Mouse (Mus musculus) ES-Bruce4 (cell line): ENCODE data around the gene Ica1.

Source experiments
- CTCF ChIP-seq: IDR thresholded peaks from one replicate; pipeline ENCODE4 v1.8.1; 2011; ENCODE audit warnings: low read depth, low read length
- EP300 ChIP-seq: IDR thresholded peaks from 2 replicates; pipeline ENCODE4 v1.6.1; 2011; ENCODE audit warnings: low read depth, low read length; ENCODE audit not compliant: insufficient read depth

DNA sequence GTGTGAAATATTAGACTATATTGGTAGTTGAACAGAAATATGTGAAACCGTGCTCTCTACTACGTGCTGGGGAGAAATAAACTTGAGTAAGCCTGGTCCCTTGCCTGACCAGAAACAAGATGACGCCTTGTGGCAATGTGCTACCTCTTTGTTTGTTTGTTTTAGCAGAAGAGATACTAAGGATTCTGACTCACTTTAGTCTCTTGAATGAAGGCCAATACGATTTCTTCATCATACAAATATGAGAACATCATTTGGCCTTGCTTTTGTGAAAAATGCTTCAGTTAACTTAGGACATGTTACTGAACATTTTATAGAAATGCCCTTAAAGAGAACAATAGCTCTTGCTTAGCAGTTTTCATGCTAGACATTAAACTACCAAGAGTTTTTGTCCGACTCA, 67.0 kb downstream of the Ica1 start:
- TF ChIP-seq EP300 (no peak), CTCF (no peak)
